Comparison of ENCODE assay signal across 14 mouse cellular contexts in the genomic region with DNA sequence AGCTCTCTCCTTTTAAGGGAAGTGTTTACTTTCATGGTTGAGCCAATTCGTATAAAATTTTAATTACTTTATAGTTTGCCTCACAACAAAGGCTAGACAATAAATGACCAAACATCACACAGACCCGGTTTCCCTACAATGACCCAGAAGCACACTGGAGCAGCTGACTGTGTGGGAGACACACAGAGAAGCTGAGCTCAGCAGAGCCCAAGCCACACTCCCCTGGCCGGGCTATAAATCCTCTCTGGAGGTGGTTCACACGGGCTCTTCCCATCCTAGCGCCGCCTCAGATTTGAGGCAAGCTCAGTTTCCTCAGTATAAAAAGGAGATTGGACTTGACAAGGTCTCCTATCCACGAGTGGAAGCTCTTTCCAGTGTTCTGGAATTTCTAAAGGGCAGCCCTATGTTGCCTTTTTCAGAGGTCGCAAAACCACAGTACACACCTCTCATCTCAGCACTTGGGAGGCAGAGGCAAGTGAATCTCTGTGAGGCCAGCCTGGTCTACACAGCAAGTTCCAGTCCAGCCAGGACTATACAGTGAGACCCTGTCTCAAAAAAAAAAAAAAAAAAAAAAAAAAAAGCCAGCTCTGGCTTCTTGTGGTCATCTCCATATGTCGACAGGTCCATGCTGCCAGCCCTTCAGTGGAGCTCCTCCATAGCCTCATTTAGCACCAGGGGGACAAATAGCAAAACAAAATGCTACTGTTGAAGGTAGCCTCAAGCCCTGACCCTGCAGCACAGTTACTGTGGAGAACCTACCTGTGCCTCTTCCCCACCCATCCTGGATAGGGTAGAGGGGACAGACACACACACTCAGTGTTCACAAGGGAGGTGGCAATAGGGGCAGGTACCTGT.
DNase-seq lines count a peak whose midpoint lies in the region; ATAC-seq and TF ChIP-seq lines count a peak whose summit lies in the region.
"Had no signal": no experiment of that assay in that cellular context is flagged by ENCODE, and none has a peak within 500 bp of the region (broad histone marks: within the 10 kb centered on the region; RNA-seq: fewer than 3 reads in every experiment).

No protein-coding gene starts in this region.

- no peak for DNase-seq in kidney, adult 8-10 months
- no peak for DNase-seq in lung, postnatal 4 days
- DNase-seq in cerebellum, adult 18-20 months: peak; percentile 60 to 68
- DNase-seq in right cerebral cortex, postnatal 36 days (ENCODE audit: low spot score in 2 of 2): no peak
- DNase-seq: adrenal gland, adult 8-10 months; heart, adult 11 months had no signal

- peaks cover 20% of the 10 kb centered on the region for H3K4me1 ChIP-seq in kidney, embryonic 14.5 days (ENCODE audit: control insufficient read depth, insufficient read depth, low read length)
- peaks cover 22% of the 10 kb centered on the region for H3K4me1 ChIP-seq in lung, embryonic 16.5 days (replicated peaks; ENCODE audit: control insufficient read depth, insufficient read depth, low read length)
- H3K4me1 ChIP-seq in cortical plate, adult 2 months (ENCODE audit: control insufficient read depth, insufficient read depth, low read length): peaks cover 5% of the 10 kb centered on the region

- H3K4me3 ChIP-seq in kidney, embryonic 14.5 days (ENCODE audit: low read length): no peak overlapping the region
- H3K4me3 ChIP-seq in lung, embryonic 16.5 days (ENCODE audit: low read length): no peak overlapping the region
- H3K4me3 ChIP-seq in cortical plate, adult 2 months (ENCODE audit: insufficient read depth, low read length): no peak overlapping the region
- H3K4me3 ChIP-seq: embryonic facial prominence, embryonic 13.5 days had no signal

- no peak for TF ChIP-seq POLR2A in cortical plate, adult 2 months (IDR thresholded peaks at IDR 0.05; ENCODE audit: extremely low read depth, insufficient read depth, low read length)

- H3K27me3 ChIP-seq in kidney, embryonic 14.5 days (ENCODE audit: control insufficient read depth, insufficient read depth, low read length): no peaks in the 10 kb centered on the region
- H3K27me3 ChIP-seq in lung, embryonic 16.5 days (ENCODE audit: control insufficient read depth, insufficient read depth, low read depth, low read length): no peaks in the 10 kb centered on the region
- H3K27me3 ChIP-seq: embryonic facial prominence, embryonic 13.5 days had no signal

- ATAC-seq in kidney, embryonic 14.5 days (ENCODE audit: low FRiP score, low TSS enrichment): peak; percentile 83
- no peak for ATAC-seq in lung, embryonic 16.5 days (ENCODE audit: low read depth)

- no peak overlapping the region for H3K27ac ChIP-seq in kidney, embryonic 14.5 days (ENCODE audit: low read depth, low read length)
- peak overlapping the region; percentile 80 for H3K27ac ChIP-seq in lung, embryonic 16.5 days (ENCODE audit: low read length)
- H3K27ac ChIP-seq in cortical plate, adult 2 months (ENCODE audit: insufficient read depth, low read length): peak overlapping the region; percentile 39; the same call in 1 of the 2 replicates
- H3K27ac ChIP-seq: embryonic facial prominence, embryonic 13.5 days; hindbrain, postnatal 0 days; liver, embryonic 14.5 days; stomach, postnatal 0 days had no signal

- no peak for TF ChIP-seq CTCF in cortical plate, adult 2 months (IDR thresholded peaks at IDR 0.05; ENCODE audit: extremely low read depth, insufficient read depth, low read length)

- no peaks in the 10 kb centered on the region for H3K9me3 ChIP-seq in kidney, embryonic 14.5 days (ENCODE audit: control insufficient read depth, low read length)
- H3K9me3 ChIP-seq in lung, embryonic 16.5 days (ENCODE audit: control insufficient read depth, low read length): no peaks in the 10 kb centered on the region
- H3K9me3 ChIP-seq: embryonic facial prominence, embryonic 13.5 days had no signal

- WGBS in kidney, embryonic 14.5 days: 29% methylated on average over 9 of the region's 9 CpGs
- WGBS in lung, embryonic 16.5 days: 66% methylated on average over 9 of the region's 9 CpGs

- no peaks in the 10 kb centered on the region for H3K36me3 ChIP-seq in kidney, embryonic 14.5 days (ENCODE audit: control insufficient read depth, insufficient read depth, low read length)
- no peaks in the 10 kb centered on the region for H3K36me3 ChIP-seq in lung, embryonic 16.5 days (ENCODE audit: control insufficient read depth, insufficient read depth, low read length)

- no peak overlapping the region for H3K9ac ChIP-seq in kidney, embryonic 14.5 days (ENCODE audit: low read depth, low read length)
- H3K9ac ChIP-seq in lung, embryonic 16.5 days (ENCODE audit: low read length): no peak overlapping the region
- H3K9ac ChIP-seq: embryonic facial prominence, embryonic 13.5 days; liver, embryonic 14.5 days had no signal

- no peak overlapping the region for H3K4me2 ChIP-seq in kidney, embryonic 14.5 days (replicated peaks; ENCODE audit: low read depth, low read length)
- H3K4me2 ChIP-seq in lung, embryonic 16.5 days (ENCODE audit: low read depth, low read length): no peak overlapping the region
- H3K4me2 ChIP-seq: embryonic facial prominence, embryonic 13.5 days; midbrain, embryonic 11.5 days had no signal

Comparison
In these comparisons a context has a peak if more than half of its experiments do, and no peak if none do; other contexts are left out.
1. DNase-seq: peak in cerebellum, adult 18-20 months (2 of 2); none in kidney, adult 8-10 months (0 of 2), lung, postnatal 4 days (0 of 2) and right cerebral cortex, postnatal 36 days (0 of 2).